Mouse (Mus musculus) erythroblast, embryonic 14.5 days (primary cell): Measurements from ENCODE around the gene Rbpj. TPM values are rescaled to one million over a fixed set of nuclear protein-coding genes. Genes with fewer than 3 reads are reported as not detected.

Source experiments
- H3K27me3 ChIP-seq: 2 replicates; pipeline ENCODE4 v1.6.1; 2012; ENCODE audit warnings: inconsistent platforms; ENCODE audit not compliant: control insufficient read depth
- H3K36me3 ChIP-seq: 2 replicates; pipeline ENCODE4 v1.6.1; 2012; ENCODE audit warnings: mild to moderate bottlenecking, inconsistent platforms; ENCODE audit not compliant: control insufficient read depth
- H3K4me1 ChIP-seq: 2 replicates; pipeline ENCODE4 v1.6.1; 2012; ENCODE audit warnings: inconsistent platforms; ENCODE audit not compliant: control insufficient read depth
- H3K4me3 ChIP-seq: replicated peaks from 2 replicates; pipeline ENCODE3; 2012; ENCODE audit warnings: moderate library complexity, mild to moderate bottlenecking, inconsistent platforms
- H3K9me3 ChIP-seq: 2 replicates; pipeline ENCODE4 v1.6.1; 2012; ENCODE audit warnings: low read length, inconsistent platforms, mixed read lengths; ENCODE audit not compliant: control insufficient read depth
- GATA1 ChIP-seq: IDR thresholded peaks from 2 replicates; pipeline ENCODE4 v1.6.1; 2012; ENCODE audit warnings: low read length, inconsistent platforms, mixed read lengths
- TAL1 ChIP-seq: IDR thresholded peaks from 3 replicates; pipeline ENCODE4 v1.6.1; 2012; ENCODE audit warnings: low read length, inconsistent platforms, mixed read lengths
- polyA plus RNA-seq: library from polyadenylated mRNA; stranded (reverse); fragments of >175 nt; gene quantifications from 2 replicates; pipeline ENCODE4 v1.2.3, GENCODE M21; 2012

Gene Rbpj
- polyA plus RNA-seq, 1 experiment, result 0.21 TPM

- no peak overlapping the region for H3K4me3 ChIP-seq
- TF ChIP-seq TAL1 (no peak), GATA1 (no peak)
- H3K27me3 ChIP-seq, result no peaks in the 10 kb centered on the region
- H3K36me3 ChIP-seq, result no peaks in the 10 kb centered on the region
- no peaks in the 10 kb centered on the region for H3K4me1 ChIP-seq
- H3K9me3 ChIP-seq, result no peaks in the 10 kb centered on the region
Measured at GRCm38 (mm10) chr5:53479891-53480290, 13.9 kb downstream of the Rbpj start.

GRCm38 (mm10) chr5:53481021-53481420, 15.1 kb downstream of the Rbpj start:
- Histone ChIP-seq H3K4me3 (no peak overlapping the region), H3K4me1 (no peaks in the 10 kb centered on the region), H3K27me3 (no peaks in the 10 kb centered on the region), H3K36me3 (no peaks in the 10 kb centered on the region), H3K9me3 (no peaks in the 10 kb centered on the region)
- TF ChIP-seq TAL1 (no peak), GATA1 (no peak)

GRCm38 (mm10) chr5:53485069-53485628, 19.2 kb downstream of the Rbpj start:
- Histone ChIP-seq H3K36me3 (no peaks in the 10 kb centered on the region), H3K27me3 (no peaks in the 10 kb centered on the region), H3K4me1 (no peaks in the 10 kb centered on the region), H3K4me3 (no peak overlapping the region), H3K9me3 (no peaks in the 10 kb centered on the region)
- TF ChIP-seq TAL1, result no peak

- TF ChIP-seq TAL1, result no peak
- TF ChIP-seq GATA1, result no peak
- H3K9me3 ChIP-seq, result no peaks in the 10 kb centered on the region
- no peak overlapping the region for H3K4me3 ChIP-seq
- H3K27me3 ChIP-seq, result no peaks in the 10 kb centered on the region
- no peaks in the 10 kb centered on the region for H3K4me1 ChIP-seq
- H3K36me3 ChIP-seq, result no peaks in the 10 kb centered on the region
Measured at GRCm38 (mm10) chr5:53485934-53486475, 20.1 kb downstream of the Rbpj start.

- no peaks in the 10 kb centered on the region for H3K4me1 ChIP-seq
- H3K4me3 ChIP-seq, result no peak overlapping the region
- TF ChIP-seq TAL1 (no peak), GATA1 (no peak)
- H3K9me3 ChIP-seq, result no peaks in the 10 kb centered on the region
- H3K36me3 ChIP-seq, result no peaks in the 10 kb centered on the region
- H3K27me3 ChIP-seq, result no peaks in the 10 kb centered on the region
Measured at GRCm38 (mm10) chr5:53486966-53487592, 21.1 kb downstream of the Rbpj start.

GRCm38 (mm10) chr5:53490697-53491099, 24.7 kb downstream of the Rbpj start:
- TF ChIP-seq GATA1 (no peak), TAL1 (no peak)
- H3K4me3 ChIP-seq, result no peak overlapping the region
- H3K27me3 ChIP-seq, result no peaks in the 10 kb centered on the region
- no peaks in the 10 kb centered on the region for H3K9me3 ChIP-seq
- H3K4me1 ChIP-seq, result no peaks in the 10 kb centered on the region
- H3K36me3 ChIP-seq, result no peaks in the 10 kb centered on the region

GRCm38 (mm10) chr5:53493756-53494155, 27.8 kb downstream of the Rbpj start:
- TF ChIP-seq TAL1, result no peak
- Histone ChIP-seq H3K4me3 (no peak overlapping the region), H3K27me3 (no peaks in the 10 kb centered on the region), H3K36me3 (no peaks in the 10 kb centered on the region), H3K4me1 (no peaks in the 10 kb centered on the region), H3K9me3 (no peaks in the 10 kb centered on the region)

GRCm38 (mm10) chr5:53494536-53495159, 28.7 kb downstream of the Rbpj start:
- H3K4me3 ChIP-seq, result no peak overlapping the region
- TF ChIP-seq GATA1 (no peak), TAL1 (no peak)
- H3K27me3 ChIP-seq, result no peaks in the 10 kb centered on the region
- no peaks in the 10 kb centered on the region for H3K9me3 ChIP-seq
- H3K4me1 ChIP-seq, result no peaks in the 10 kb centered on the region
- H3K36me3 ChIP-seq, result no peaks in the 10 kb centered on the region

- TF ChIP-seq GATA1 (no peak), TAL1 (no peak)
- Histone ChIP-seq H3K4me3 (no peak overlapping the region), H3K36me3 (no peaks in the 10 kb centered on the region), H3K9me3 (no peaks in the 10 kb centered on the region), H3K4me1 (no peaks in the 10 kb centered on the region), H3K27me3 (no peaks in the 10 kb centered on the region)
Measured at GRCm38 (mm10) chr5:53496846-53497549, 31.0 kb downstream of the Rbpj start.
